Mouse (Mus musculus): ENCODE results near the gene Nlrp10.

Gene Nlrp10

GRCm38 (mm10) chr7:108894320-108894719, 35.7 kb downstream of the Nlrp10 start, which contains the start of gene Olfr519:
Olfr519 (minus strand) TSS chr7:108894420.
- DNase-seq (ENCODE audit: low read depth), result no peak

DNA sequence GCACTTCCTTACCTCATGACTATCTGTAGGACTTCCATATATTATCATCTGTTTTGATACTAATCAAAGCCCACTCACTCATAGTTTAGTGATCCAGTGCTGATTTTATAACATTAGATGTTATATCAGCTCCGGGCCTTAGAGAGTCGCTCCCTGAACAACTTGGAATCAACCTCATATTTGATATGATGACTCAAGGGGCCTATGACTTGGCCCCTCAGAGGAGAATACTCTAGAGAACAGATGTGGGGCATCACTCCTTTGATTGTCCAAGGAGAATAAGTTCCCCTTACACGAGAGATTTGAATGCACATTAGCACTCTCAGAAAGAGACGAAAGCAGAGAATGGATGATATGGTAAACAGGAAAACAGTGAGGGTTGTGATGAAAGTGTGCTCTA, 45.1 kb downstream of the Nlrp10 start, which contains the start of gene Olfr518:
Olfr518 (minus strand) TSS at position 101 of the 400 bp plus-strand sequence.
- no peak for DNase-seq (ENCODE audit: low read depth)

DNA sequence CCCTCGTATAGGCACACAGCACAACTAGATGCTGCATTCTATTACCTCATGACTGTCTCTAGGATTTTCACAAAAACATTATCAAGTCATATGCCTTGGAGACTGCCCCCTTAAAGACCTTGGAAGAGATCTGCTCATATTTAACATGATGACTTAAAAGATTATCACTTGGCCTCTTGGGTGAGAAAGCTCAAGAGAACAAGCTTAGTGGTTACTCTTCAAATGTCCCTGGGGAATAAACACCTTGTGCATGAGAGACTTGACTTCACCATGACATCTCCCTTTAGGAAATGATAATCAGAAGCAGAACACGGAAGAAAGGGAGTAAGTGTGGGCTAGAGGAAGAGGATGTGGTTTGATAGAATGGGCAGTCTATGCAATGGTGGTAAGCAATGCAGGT, 57.7 kb downstream of the Nlrp10 start, which contains the start of gene Olfr517:
Olfr517 (minus strand) TSS at position 101 of the 400 bp plus-strand sequence.
- no peak for DNase-seq (ENCODE audit: low read depth)

Data from c-Kit-positive CD71-negative TER-119-negative erythroid progenitor cells, embryonic 14.5 days (primary cell).